Mouse (Mus musculus): Measurements from ENCODE around the gene Kcnrg. TPM values are rescaled to one million over a fixed set of nuclear protein-coding genes. Genes with fewer than 3 reads are reported as not detected.
"Not testable (repeated sequence)": the region's sequence is repeated elsewhere in the genome, so short reads cannot be mapped to it uniquely, and the experiment has no call there.

Kcnrg gene
- polyA plus RNA-seq, 1 experiment = not detected

DNA sequence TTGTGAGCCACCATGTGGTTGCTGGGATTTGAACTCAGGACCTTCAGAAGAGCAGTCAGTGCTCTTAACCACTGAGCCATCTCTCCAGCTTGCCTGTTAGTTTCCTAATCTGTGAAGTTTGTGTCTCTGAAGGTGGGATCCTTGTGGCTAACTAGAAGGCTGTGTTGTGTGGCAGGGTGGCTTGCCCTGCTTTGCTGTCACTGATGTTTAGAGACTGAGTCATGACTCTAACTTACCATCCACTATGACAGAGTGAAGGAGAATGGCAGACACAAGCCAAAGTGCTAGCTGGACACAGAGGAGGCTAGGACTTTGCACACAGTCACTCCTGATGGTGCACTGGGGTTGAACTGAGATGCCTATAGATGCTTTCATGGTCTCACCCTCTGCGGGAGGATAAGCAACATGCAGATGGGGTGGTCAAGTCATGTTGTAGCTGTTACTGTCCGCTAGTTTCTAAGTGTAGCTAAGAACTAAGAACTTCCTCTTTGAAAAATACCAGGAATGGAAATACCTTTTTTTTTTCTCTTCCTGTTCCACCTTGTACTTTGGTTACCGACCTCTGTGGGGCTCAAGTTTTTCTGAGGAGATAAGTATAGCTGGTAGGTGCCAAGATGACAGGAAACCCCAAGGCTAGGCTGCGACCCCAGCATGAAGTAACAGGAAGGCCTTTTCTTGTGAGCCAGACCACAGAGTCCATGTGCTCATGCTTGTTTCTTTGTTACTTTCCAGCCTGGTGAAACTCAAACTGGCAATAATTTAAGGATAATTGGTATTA, 17.8 kb upstream of the Kcnrg start:
- Histone ChIP-seq H3K4me3 (replicated peaks; ENCODE audit: control insufficient read depth, low read depth, low read length) (no peak overlapping the region), H3K4me1 (ENCODE audit: control insufficient read depth, insufficient read depth, low read length) (peaks cover 5% of the 10 kb centered on the region), H3K27ac (ENCODE audit: control insufficient read depth, insufficient read depth, low read depth, low read length, poor library complexity) (no peak overlapping the region)
- TF ChIP-seq POLR2A (IDR thresholded peaks at IDR 0.05; ENCODE audit: borderline replicate concordance, control insufficient read depth, low read depth, low read length) (no peak), CTCF (IDR thresholded peaks at IDR 0.05; ENCODE audit: control insufficient read depth, insufficient read depth, low read length) (no peak)
- 8% methylated on average over 4 of the region's 4 CpGs for WGBS

GRCm38 (mm10) chr14:61596719-61597426, 10.4 kb upstream of the Kcnrg start:
- Histone ChIP-seq H3K27ac (ENCODE audit: control insufficient read depth, insufficient read depth, low read depth, low read length, poor library complexity) (no peak overlapping the region), H3K4me1 (ENCODE audit: control insufficient read depth, insufficient read depth, low read length) (peaks cover under 1% of the 10 kb centered on the region; the same call in 1 of the 2 replicates), H3K4me3 (replicated peaks; ENCODE audit: control insufficient read depth, low read depth, low read length) (no peak overlapping the region)
- WGBS = 71% methylated on average over 9 of the region's 9 CpGs
- TF ChIP-seq CTCF (IDR thresholded peaks at IDR 0.05; ENCODE audit: control insufficient read depth, insufficient read depth, low read length) = no peak
- TF ChIP-seq POLR2A (IDR thresholded peaks at IDR 0.05; ENCODE audit: borderline replicate concordance, control insufficient read depth, low read depth, low read length) = no peak

- WGBS = 37% methylated on average over 5 of the region's 5 CpGs
- Histone ChIP-seq H3K4me1 (ENCODE audit: control insufficient read depth, insufficient read depth, low read length) (peaks cover 2% of the 10 kb centered on the region; the same call in 1 of the 2 replicates), H3K27ac (ENCODE audit: control insufficient read depth, insufficient read depth, low read depth, low read length, poor library complexity) (no peak within 1 kb of the TSS), H3K4me3 (replicated peaks; ENCODE audit: control insufficient read depth, low read depth, low read length) (peak within 1 kb of the TSS; percentile 67)
- TF ChIP-seq CTCF (IDR thresholded peaks at IDR 0.05; ENCODE audit: control insufficient read depth, insufficient read depth, low read length) (no peak), POLR2A (IDR thresholded peaks at IDR 0.05; ENCODE audit: borderline replicate concordance, control insufficient read depth, low read depth, low read length) (no peak)
These were observed 9.3 kb upstream of the Kcnrg start, which contains the start of gene Trim13 for GRCm38 (mm10) chr14:61597968-61598367. Gene Trim13 (plus strand): TSS chr14:61598247.

DNA sequence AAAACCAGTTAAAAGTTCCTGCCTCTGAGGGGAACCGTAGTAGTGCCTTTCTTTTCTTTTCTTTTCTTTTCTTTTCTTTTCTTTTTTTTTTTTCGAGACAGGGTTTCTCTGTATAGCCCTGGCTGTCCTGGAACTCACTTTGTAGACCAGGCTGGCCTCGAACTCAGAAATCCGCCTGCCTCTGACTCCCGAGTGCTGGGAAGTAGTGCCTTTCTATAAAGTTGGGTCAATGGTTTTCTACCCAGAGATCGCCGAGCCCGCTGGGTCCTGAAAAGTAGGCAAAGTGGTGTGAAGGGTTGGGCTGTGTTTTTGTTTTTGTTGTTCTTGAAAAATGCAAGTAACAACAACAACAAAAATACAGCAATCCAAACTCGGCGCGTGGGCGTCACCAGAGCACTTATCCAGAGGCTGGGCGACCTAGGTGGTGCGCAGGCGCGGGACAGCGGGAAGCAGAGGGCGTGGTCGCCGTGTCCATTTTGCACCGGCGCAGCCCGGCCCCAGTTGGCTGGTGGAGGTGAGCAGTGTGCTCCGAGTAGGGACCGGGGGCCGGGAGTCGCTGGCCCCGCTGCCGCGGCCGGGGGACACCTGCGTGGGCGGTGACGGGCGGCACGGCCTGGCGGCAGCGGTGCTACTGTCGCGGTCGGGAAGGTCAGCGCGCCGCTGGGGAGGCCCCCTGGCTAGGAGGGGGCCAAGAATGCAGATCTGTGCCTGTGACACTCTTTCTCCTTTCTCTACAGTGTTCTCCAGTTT, 8.0 kb upstream of the Kcnrg start:
- Histone ChIP-seq H3K4me1 (ENCODE audit: control insufficient read depth, insufficient read depth, low read length) (peaks cover 2% of the 10 kb centered on the region; the same call in 1 of the 2 replicates), H3K4me3 (replicated peaks; ENCODE audit: control insufficient read depth, low read depth, low read length) (peak overlapping the region; percentile 67), H3K27ac (ENCODE audit: control insufficient read depth, insufficient read depth, low read depth, low read length, poor library complexity) (peak overlapping the region; percentile 69; the same call in 1 of the 2 replicates)
- 3% methylated on average over 44 of the region's 44 CpGs for WGBS
- TF ChIP-seq CTCF (IDR thresholded peaks at IDR 0.05; ENCODE audit: control insufficient read depth, insufficient read depth, low read length) = no peak
- TF ChIP-seq POLR2A (IDR thresholded peaks at IDR 0.05; ENCODE audit: borderline replicate concordance, control insufficient read depth, low read depth, low read length) = peak; percentile 53; the same call in 1 of the 2 replicates

- H3K4me1 ChIP-seq (ENCODE audit: control insufficient read depth, insufficient read depth, low read length) = peaks cover 2% of the 10 kb centered on the region; the same call in 1 of the 2 replicates
- 65% methylated on average over 9 of the region's 9 CpGs for WGBS
- H3K27ac ChIP-seq (ENCODE audit: control insufficient read depth, insufficient read depth, low read depth, low read length, poor library complexity) = no peak overlapping the region
- TF ChIP-seq CTCF (IDR thresholded peaks at IDR 0.05; ENCODE audit: control insufficient read depth, insufficient read depth, low read length) (no peak), POLR2A (IDR thresholded peaks at IDR 0.05; ENCODE audit: borderline replicate concordance, control insufficient read depth, low read depth, low read length) (no peak)
- H3K4me3 ChIP-seq (replicated peaks; ENCODE audit: control insufficient read depth, low read depth, low read length) = no peak overlapping the region
These were observed 5.9 kb upstream of the Kcnrg start for GRCm38 (mm10) chr14:61601348-61601747.

DNA sequence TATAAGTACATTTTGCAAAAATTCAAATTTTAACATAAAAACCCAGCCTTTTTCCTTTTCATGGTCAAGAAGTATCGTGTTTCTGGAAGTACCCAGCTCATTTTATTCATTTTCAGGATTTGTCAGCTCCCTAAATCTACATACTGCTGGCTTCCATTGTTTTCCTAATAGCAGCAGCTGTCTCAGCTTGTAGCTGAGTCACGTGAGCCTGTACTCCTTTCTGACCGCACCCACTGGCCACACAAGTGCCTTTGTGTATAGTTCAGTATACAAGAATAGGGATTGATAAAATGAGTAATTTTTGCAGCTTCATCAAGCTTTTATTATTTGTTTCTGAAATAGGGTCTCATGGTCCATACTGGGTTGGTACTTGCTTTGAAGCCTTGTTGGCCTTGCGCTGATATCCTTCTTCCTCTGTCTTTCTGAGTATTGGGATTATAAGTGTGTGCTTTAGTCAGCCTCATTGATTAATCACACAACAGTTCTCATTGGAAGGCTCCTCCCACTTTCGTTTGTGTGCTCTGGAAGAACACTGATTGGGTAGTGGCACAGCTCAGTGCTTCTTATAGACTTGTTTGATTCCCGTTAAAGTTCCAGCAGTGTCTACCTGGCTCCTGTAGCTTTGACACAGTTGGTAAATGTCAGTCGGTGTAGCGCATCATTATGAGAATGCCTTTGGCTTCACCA, 4.0 kb upstream of the Kcnrg start:
- no peak overlapping the region for H3K4me3 ChIP-seq (replicated peaks; ENCODE audit: control insufficient read depth, low read depth, low read length)
- peaks cover 2% of the 10 kb centered on the region; the same call in 1 of the 2 replicates for H3K4me1 ChIP-seq (ENCODE audit: control insufficient read depth, insufficient read depth, low read length)
- TF ChIP-seq POLR2A (IDR thresholded peaks at IDR 0.05; ENCODE audit: borderline replicate concordance, control insufficient read depth, low read depth, low read length) (no peak), CTCF (IDR thresholded peaks at IDR 0.05; ENCODE audit: control insufficient read depth, insufficient read depth, low read length) (no peak)
- WGBS = 86% methylated on average over 8 of the region's 8 CpGs
- H3K27ac ChIP-seq (ENCODE audit: control insufficient read depth, insufficient read depth, low read depth, low read length, poor library complexity) = no peak overlapping the region

- Histone ChIP-seq H3K4me3 (replicated peaks; ENCODE audit: control insufficient read depth, low read depth, low read length) (no peak overlapping the region), H3K4me1 (ENCODE audit: control insufficient read depth, insufficient read depth, low read length) (peaks cover 2% of the 10 kb centered on the region; the same call in 1 of the 2 replicates), H3K27ac (ENCODE audit: control insufficient read depth, insufficient read depth, low read depth, low read length, poor library complexity) (no peak overlapping the region)
- 81% methylated on average over 3 of the region's 3 CpGs for WGBS
- TF ChIP-seq POLR2A (IDR thresholded peaks at IDR 0.05; ENCODE audit: borderline replicate concordance, control insufficient read depth, low read depth, low read length) (no peak), CTCF (IDR thresholded peaks at IDR 0.05; ENCODE audit: control insufficient read depth, insufficient read depth, low read length) (no peak)
These were observed 3.2 kb upstream of the Kcnrg start for GRCm38 (mm10) chr14:61604081-61604480.

DNA sequence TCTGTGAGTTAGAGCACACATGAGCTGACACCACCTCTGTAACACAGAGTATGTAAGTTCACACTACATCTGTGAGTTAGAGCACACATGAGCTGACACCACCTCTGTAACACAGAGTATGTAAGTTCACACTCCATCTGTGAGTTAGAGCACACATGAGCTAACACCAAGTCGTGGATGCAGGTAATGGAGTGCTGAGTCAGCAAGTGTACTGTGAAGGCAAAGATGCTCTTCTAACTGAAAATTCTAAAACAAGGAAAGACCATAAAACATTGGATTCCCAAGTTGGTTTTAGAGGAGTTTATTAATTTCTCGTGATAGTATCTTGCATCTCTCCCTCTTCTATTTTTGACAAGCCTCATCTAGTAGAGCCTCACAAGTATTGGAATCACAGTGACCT, 1.2 kb upstream of the Kcnrg start:
- not testable (repeated sequence) for H3K4me1 ChIP-seq (ENCODE audit: control insufficient read depth, insufficient read depth, low read length); H3K27ac ChIP-seq (ENCODE audit: control insufficient read depth, insufficient read depth, low read depth, low read length, poor library complexity); H3K4me3 ChIP-seq (replicated peaks; ENCODE audit: control insufficient read depth, low read depth, low read length)
- WGBS = 87% methylated on average over 2 of the region's 2 CpGs

Data from bone marrow, adult 2 months (tissue).